Mouse (Mus musculus) right cerebral cortex, postnatal 25 days (tissue): Measurements from ENCODE around the gene Parn.
A peak's percentile ranks its signal among the peaks of the same experiment; 100 is the strongest.

ENCODE experiments used
- DNase-seq: peaks from one replicate; pipeline ENCODE4 v3.0.0; 2022

Parn gene

GRCm38 (mm10) chr16:13621745-13622507, 46.0 kb downstream of the Parn start:
- DNase-seq, result no peak

GRCm38 (mm10) chr16:13620194-13620593, 47.8 kb downstream of the Parn start:
- DNase-seq, result no peak

GRCm38 (mm10) chr16:13615276-13615675, 52.7 kb downstream of the Parn start:
- no peak for DNase-seq

GRCm38 (mm10) chr16:13612571-13612970, 55.4 kb downstream of the Parn start:
- no peak for DNase-seq

- DNase-seq, result no peak
Observed at GRCm38 (mm10) chr16:13612058-13612457, 55.9 kb downstream of the Parn start.

GRCm38 (mm10) chr16:13611399-13611798, 56.6 kb downstream of the Parn start:
- DNase-seq, result no peak

- no peak for DNase-seq
Observed at GRCm38 (mm10) chr16:13610951-13611381, 57.0 kb downstream of the Parn start.

- no peak for DNase-seq
Observed at GRCm38 (mm10) chr16:13608705-13609085, 59.3 kb downstream of the Parn start.

GRCm38 (mm10) chr16:13607987-13608704, 59.8 kb downstream of the Parn start:
- no peak for DNase-seq

- no peak for DNase-seq
Observed at GRCm38 (mm10) chr16:13602779-13603178, 65.2 kb downstream of the Parn start.

GRCm38 (mm10) chr16:13589049-13589408, 78.9 kb downstream of the Parn start:
- no peak for DNase-seq

- DNase-seq, result no peak
Observed at GRCm38 (mm10) chr16:13588182-13589048, 79.6 kb downstream of the Parn start.

GRCm38 (mm10) chr16:13585234-13585633, 82.7 kb downstream of the Parn start:
- DNase-seq, result no peak

- no peak for DNase-seq
Observed at GRCm38 (mm10) chr16:13580784-13581183, 87.2 kb downstream of the Parn start.

GRCm38 (mm10) chr16:13580016-13580415, 88.0 kb downstream of the Parn start:
- DNase-seq, result no peak

GRCm38 (mm10) chr16:13575306-13575705, 92.7 kb downstream of the Parn start:
- DNase-seq, result no peak

- no peak for DNase-seq
Observed at GRCm38 (mm10) chr16:13568280-13568679, 99.7 kb downstream of the Parn start.

- no peak for DNase-seq
Observed at GRCm38 (mm10) chr16:13567614-13568013, 100.4 kb downstream of the Parn start.

- DNase-seq, result no peak
Observed at GRCm38 (mm10) chr16:13566351-13566750, 101.6 kb downstream of the Parn start.

- peak; percentile 12 for DNase-seq
Observed at GRCm38 (mm10) chr16:13565291-13565690, 102.7 kb downstream of the Parn start.

- no peak for DNase-seq
Observed at GRCm38 (mm10) chr16:13557784-13558183, 110.2 kb downstream of the Parn start.

- DNase-seq, result no peak
Observed at GRCm38 (mm10) chr16:13556954-13557470, 111.0 kb downstream of the Parn start.

GRCm38 (mm10) chr16:13556446-13556845, 111.5 kb downstream of the Parn start:
- DNase-seq, result no peak
